In the genomic region with DNA sequence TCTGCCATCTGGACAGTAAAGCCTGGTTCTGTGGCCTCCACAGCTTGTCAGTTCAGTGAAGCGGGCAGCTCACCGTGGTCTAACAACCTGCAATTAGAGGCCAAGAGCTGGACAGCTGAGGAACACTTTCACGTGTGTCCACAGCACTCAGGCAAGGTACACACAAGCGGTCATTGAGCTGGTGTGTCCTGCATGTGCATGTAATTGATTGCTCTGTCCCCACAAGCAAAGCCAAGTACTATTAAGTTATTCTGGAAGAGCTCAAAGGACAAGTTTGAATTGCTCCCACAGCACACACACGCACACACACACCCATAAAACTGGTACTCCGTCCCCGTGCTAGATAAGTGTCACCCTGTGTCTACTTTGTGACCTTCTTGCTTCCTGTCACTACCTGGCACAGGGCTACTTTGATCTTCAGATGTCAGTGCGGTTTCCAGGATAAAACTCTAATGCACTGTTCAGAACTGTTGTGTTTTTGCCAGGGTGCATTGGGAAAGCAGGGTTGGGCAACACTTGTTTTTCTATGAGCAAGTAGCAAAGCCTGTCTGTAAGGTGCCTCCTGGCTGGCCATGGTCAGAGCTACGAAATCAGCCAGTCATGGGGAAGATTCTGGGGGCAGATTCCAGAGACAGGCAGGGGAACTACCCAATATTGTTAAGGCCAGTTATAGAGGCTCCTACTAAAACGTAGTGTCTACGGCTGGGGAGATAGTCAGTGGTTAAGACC, we compare ENCODE assay signal across 17 mouse cellular contexts. TPM values are rescaled to one million over a fixed set of nuclear protein-coding genes. Genes with fewer than 3 reads are reported as not detected.
DNase-seq lines count a peak whose midpoint lies in the region; ATAC-seq and TF ChIP-seq lines count a peak whose summit lies in the region.
"Not testable (repeated sequence)": the region's sequence is repeated elsewhere in the genome, so short reads cannot be mapped to it uniquely, and the experiment has no call there.
"Had no signal": no experiment of that assay in that cellular context is flagged by ENCODE, and none has a peak within 500 bp of the region (broad histone marks: within the 10 kb centered on the region; RNA-seq: fewer than 3 reads in every experiment).

No protein-coding gene starts in this region.

- H3K27ac ChIP-seq in intestine, embryonic 16.5 days (ENCODE audit: low read length); kidney, embryonic 15.5 days; liver, embryonic 15.5 days (replicated peaks); liver, postnatal 0 days (ENCODE audit: low read depth): not testable (repeated sequence)

- DNase-seq in liver, postnatal 0 days = not testable (repeated sequence)

- TF ChIP-seq CTCF in liver, postnatal 0 days (IDR thresholded peaks at IDR 0.05; ENCODE audit: low read depth) = not testable (repeated sequence)

- H3K4me3 ChIP-seq in intestine, embryonic 16.5 days (ENCODE audit: low read length); kidney, embryonic 15.5 days (replicated peaks); liver, embryonic 15.5 days (replicated peaks); liver, postnatal 0 days (ENCODE audit: low read depth, low read length): not testable (repeated sequence)

- H3K9ac ChIP-seq in intestine, embryonic 16.5 days (ENCODE audit: low read depth, low read length); kidney, embryonic 15.5 days; liver, embryonic 15.5 days; liver, postnatal 0 days (replicated peaks): not testable (repeated sequence)

- not testable (repeated sequence) for H3K36me3 ChIP-seq in intestine, embryonic 16.5 days (ENCODE audit: control insufficient read depth, insufficient read depth, low read length); kidney, embryonic 15.5 days; liver, embryonic 15.5 days (replicated peaks); liver, postnatal 0 days (replicated peaks; ENCODE audit: insufficient read depth, low read length)

- TF ChIP-seq EP300 in liver, postnatal 0 days (IDR thresholded peaks at IDR 0.05; ENCODE audit: low read depth) = not testable (repeated sequence)

- ATAC-seq in granulocyte monocyte progenitor cell, adult 5-6 weeks (replicated peaks; ENCODE audit: poor library complexity, severe bottlenecking) = peak; percentile 55
- ATAC-seq in intestine, embryonic 16.5 days = peak; percentile 84
- 0 out of 2 replicates have a peak, but pooled peaks have one; percentile 13 for ATAC-seq in kidney, embryonic 15.5 days (replicated peaks; ENCODE audit: low FRiP score)
- ATAC-seq in liver, embryonic 15.5 days (ENCODE audit: insufficient read depth) = peak; percentile 38; the same call in 1 of the 2 replicates
- ATAC-seq in liver, postnatal 0 days = peak; percentile 91
- peak; percentile 51 for ATAC-seq in megakaryocyte progenitor cell, adult 5-6 weeks (replicated peaks; ENCODE audit: poor library complexity)

- H3K27me3 ChIP-seq in intestine, embryonic 16.5 days (replicated peaks; ENCODE audit: control insufficient read depth, insufficient read depth, low read length); kidney, embryonic 15.5 days; liver, embryonic 15.5 days; liver, postnatal 0 days (ENCODE audit: insufficient read depth, low read length): not testable (repeated sequence)

- 63% methylated on average over 9 of the region's 11 CpGs for WGBS in intestine, embryonic 16.5 days
- 66% methylated on average over 10 of the region's 11 CpGs for WGBS in kidney, embryonic 15.5 days
- WGBS in liver, embryonic 15.5 days (ENCODE audit: insufficient replicate concordance) = 50% methylated on average over 9 of the region's 11 CpGs
- 47% methylated on average over 9 of the region's 11 CpGs for WGBS in liver, postnatal 0 days (ENCODE audit: insufficient replicate concordance)

- not testable (repeated sequence) for H3K9me3 ChIP-seq in intestine, embryonic 16.5 days (ENCODE audit: control insufficient read depth, low read length); kidney, embryonic 15.5 days (replicated peaks); liver, embryonic 15.5 days (replicated peaks); liver, postnatal 0 days (ENCODE audit: low read length)

- H3K4me2 ChIP-seq in intestine, embryonic 16.5 days (ENCODE audit: low read depth, low read length); kidney, embryonic 15.5 days; liver, embryonic 15.5 days; liver, postnatal 0 days (ENCODE audit: low read depth, low read length): not testable (repeated sequence)

- H3K4me1 ChIP-seq in intestine, embryonic 16.5 days (ENCODE audit: control insufficient read depth, insufficient read depth, low read length); kidney, embryonic 15.5 days; liver, embryonic 15.5 days (replicated peaks); liver, postnatal 0 days (ENCODE audit: insufficient read depth): not testable (repeated sequence)

RNA-seq across cellular contexts. Expression of a gene that starts 1.7 kb away (rescaled TPM):
- total RNA-seq in granulocyte monocyte progenitor cell, adult 5-6 weeks (2014; fragmentation: Nextera tagmentation) = not detected in 2 replicates
- total RNA-seq in granulocyte monocyte progenitor cell, adult 5-6 weeks (2017) = not detected in 2 replicates
- polyA plus RNA-seq in intestine, embryonic 16.5 days (2015; fragmentation: Nextera tagmentation; extraction: Ambion mirVana) = not detected in 2 replicates
- not detected in 2 replicates for polyA plus RNA-seq in kidney, embryonic 15.5 days (2015; fragmentation: Nextera tagmentation; extraction: Ambion mirVana)
- not detected in 2 replicates for polyA plus RNA-seq in liver, embryonic 15.5 days (2015; fragmentation: Nextera tagmentation; extraction: Ambion mirVana)
- polyA plus RNA-seq in liver, postnatal 0 days (2015; fragmentation: Nextera tagmentation; extraction: Ambion mirVana) = 0.05 TPM in 1 of 2 replicates, not detected in the other
- total RNA-seq in megakaryocyte progenitor cell, adult 5-6 weeks (2015) = not detected in 2 replicates
- total RNA-seq in megakaryocyte progenitor cell, adult 5-6 weeks (2017) = 0.17 TPM in 1 of 2 replicates, not detected in the other
- total RNA-seq: MEL had no signal
- polyA plus RNA-seq: activated CD4-positive, CD25-positive, alpha-beta regulatory T cell, adult 4 months; C2C12; cerebellum, adult 2 months; cortical plate, adult 2 months; embryonic facial prominence, embryonic 10.5 days; embryonic facial prominence, embryonic 12.5 days; embryonic facial prominence, embryonic 14.5 days; forebrain, embryonic 11.5 days; forebrain, embryonic 13.5 days; forebrain, embryonic 15.5 days had no signal

Comparison
In these comparisons a context has a peak if more than half of its experiments do, and no peak if none do; other contexts are left out.
1. ATAC-seq: peak in every context shown above with its lines; median percentile 91 in liver, postnatal 0 days; 84 in intestine, embryonic 16.5 days; 55 in granulocyte monocyte progenitor cell, adult 5-6 weeks; 51 in megakaryocyte progenitor cell, adult 5-6 weeks; 38 in liver, embryonic 15.5 days; 13 in kidney, embryonic 15.5 days.